Mouse (Mus musculus) adipocyte (in vitro differentiated cells): Measurements from ENCODE around the gene Capzb.

Experiments used
- DNase-seq: peaks from one replicate; pipeline ENCODE4 v3.0.0-alpha.2; 2016; ENCODE audit warnings: low spot score

Capzb gene

GRCm38 (mm10) chr4:139310171-139310898 lies 117.6 kb downstream of the Capzb start, which contains the start of the genes Pqlc2 and Akr7a5:
Pqlc2 (minus strand) TSS chr4:139310708.
Akr7a5 (plus strand) TSS chr4:139310744.
- peak; percentile 89 for DNase-seq

- DNase-seq, result peak; percentile 38
These were observed 118.4 kb downstream of the Capzb start for GRCm38 (mm10) chr4:139310899-139311701.

- no peak for DNase-seq
These were observed 119.0 kb downstream of the Capzb start for GRCm38 (mm10) chr4:139311707-139312106.

GRCm38 (mm10) chr4:139312632-139313031 lies 119.9 kb downstream of the Capzb start:
- DNase-seq, result peak; percentile 58

- no peak for DNase-seq
These were observed 125.8 kb downstream of the Capzb start for GRCm38 (mm10) chr4:139318449-139318848.

GRCm38 (mm10) chr4:139319740-139320139 lies 127.0 kb downstream of the Capzb start:
- no peak for DNase-seq

GRCm38 (mm10) chr4:139330605-139331004 lies 137.9 kb downstream of the Capzb start:
- DNase-seq, result peak; percentile 72

GRCm38 (mm10) chr4:139334631-139335295 lies 142.1 kb downstream of the Capzb start:
- DNase-seq, result peak; percentile 24

- no peak for DNase-seq
These were observed 142.8 kb downstream of the Capzb start for GRCm38 (mm10) chr4:139335507-139335906.

- peak; percentile 88 for DNase-seq
These were observed 144.3 kb downstream of the Capzb start for GRCm38 (mm10) chr4:139336822-139337483.

- DNase-seq, result no peak
These were observed 145.4 kb downstream of the Capzb start for GRCm38 (mm10) chr4:139338145-139338544.

GRCm38 (mm10) chr4:139340835-139341234 lies 148.1 kb downstream of the Capzb start:
- no peak for DNase-seq
